Mouse (Mus musculus): Measurements from ENCODE around the gene Map4.

Map4 gene

DNA sequence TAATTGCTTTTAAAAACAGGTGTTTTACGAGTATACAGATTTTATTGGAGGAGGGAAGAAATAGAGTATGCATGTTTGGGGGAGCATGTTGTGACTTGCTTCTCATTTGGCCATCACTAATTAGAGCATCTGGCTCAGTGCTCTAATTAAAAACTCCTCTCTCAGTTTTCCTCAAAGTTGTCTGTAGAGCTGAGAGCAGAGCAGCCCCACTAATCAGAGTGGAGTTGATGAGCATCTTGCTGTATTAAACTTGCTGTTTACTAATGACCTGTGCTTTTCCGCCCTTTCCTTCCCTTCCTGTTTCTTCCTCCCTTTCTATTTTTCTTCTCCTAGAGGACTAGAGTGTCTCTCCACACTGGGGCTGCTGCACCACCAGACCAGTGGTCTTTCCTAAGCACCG lies 71.2 kb downstream of the Map4 start:
- DNase-seq = no peak

DNA sequence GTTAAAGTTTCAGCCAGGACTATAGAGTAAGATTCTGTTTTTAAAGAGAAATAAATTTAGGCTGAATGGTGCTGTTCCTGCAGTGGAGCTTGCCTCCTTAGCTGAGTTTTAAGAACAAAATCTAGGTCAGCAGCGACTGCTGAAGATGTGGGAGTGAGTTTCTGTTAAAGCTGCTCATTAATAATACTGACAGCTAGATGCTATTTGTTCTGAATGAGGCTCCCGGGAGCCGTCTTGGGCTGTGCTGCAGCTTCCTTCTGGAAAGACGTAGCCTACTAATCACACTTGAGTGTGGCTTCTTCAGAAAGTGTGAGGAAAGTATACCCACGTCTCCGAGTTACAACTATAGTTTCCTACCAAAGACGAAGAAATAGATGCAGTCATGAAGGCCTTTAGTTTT lies 88.0 kb downstream of the Map4 start:
- DNase-seq = no peak

DNA sequence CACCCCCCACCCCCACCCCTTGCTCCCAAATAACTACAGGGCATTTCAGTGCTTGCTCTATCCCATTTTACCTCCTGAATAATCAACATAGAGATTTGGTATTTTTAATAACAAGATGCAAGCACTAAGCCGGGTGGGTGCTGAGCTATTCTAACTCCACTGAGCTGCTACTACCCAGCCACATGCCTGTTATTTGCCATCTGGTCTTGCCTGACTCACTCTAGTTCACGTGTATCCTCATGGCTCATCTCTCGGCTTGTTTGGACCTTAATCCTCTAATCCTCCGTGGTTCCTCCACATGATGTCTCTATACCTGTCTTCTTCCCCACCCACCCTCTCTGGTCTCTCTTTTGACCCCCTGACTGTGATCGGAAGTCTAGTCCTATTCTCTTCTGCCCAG lies 89.1 kb downstream of the Map4 start:
- DNase-seq = peak; percentile 37 to 42

DNA sequence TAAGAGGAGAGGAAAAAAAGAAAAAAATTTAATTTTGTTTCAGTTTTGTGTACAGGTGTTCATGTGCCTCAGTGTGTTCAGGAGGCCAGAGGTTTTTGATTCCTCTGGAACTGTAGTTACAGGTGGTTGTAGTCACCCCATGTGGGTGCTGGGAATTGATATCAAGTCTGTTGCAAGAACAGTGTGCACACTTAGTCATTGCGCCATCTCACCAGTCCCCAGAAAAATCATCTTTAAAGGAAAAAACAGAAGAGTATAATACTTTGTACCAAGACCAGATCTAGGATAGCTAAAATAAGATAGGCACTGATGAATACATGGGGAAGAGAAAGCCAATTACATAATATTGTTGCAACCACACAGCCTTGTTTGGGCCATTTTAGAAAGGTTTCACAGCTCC lies 90.2 kb downstream of the Map4 start:
- no peak for DNase-seq

DNA sequence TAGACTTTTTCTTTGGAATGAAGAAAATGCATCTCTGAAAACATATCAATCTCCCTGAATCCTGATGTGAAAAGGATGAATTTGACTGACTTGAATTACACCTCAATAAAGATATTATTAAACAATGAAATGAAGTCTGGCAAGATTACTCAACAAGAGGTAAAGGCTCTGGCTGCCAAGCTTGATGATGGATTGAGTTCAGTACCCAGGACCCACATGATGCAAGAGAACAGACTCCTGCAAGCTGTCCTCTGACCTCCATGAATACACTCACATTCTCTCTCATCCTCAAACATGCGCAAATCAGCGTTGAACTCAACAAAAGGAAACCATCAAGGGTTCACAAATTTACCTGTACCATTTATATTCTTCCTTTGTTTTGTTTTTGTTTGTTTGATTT lies 90.9 kb downstream of the Map4 start:
- DNase-seq = no peak

DNA sequence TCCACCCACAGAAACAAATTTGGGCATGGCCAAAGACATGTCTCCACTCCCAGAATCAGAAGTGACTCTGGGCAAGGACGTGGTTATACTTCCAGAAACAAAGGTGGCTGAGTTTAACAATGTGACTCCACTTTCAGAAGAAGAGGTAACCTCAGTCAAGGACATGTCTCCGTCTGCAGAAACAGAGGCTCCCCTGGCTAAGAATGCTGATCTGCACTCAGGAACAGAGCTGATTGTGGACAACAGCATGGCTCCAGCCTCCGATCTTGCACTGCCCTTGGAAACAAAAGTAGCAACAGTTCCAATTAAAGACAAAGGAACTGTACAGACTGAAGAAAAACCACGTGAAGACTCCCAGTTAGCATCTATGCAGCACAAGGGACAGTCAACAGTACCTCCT lies 103.8 kb downstream of the Map4 start:
- DNase-seq = no peak

DNA sequence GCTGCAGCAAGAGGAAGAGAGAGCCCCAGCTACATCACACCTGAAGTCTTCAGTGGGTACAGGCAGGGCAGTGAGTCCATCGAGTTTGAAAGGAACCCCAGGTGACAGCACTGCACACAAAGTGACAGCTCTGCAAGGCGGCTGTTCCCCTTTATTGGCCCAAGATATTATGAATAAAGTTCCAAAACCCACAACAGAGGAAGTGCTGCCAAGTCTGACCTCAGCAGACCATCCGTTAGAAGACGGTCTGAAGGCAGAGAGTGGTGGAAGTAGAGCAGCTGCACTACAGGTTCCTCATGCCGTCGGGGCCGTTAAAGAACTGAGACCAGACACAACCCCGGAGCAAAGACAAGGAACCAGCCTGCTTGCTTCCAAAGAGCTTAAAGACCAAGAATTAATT lies 106.6 kb downstream of the Map4 start:
- DNase-seq = no peak

DNA sequence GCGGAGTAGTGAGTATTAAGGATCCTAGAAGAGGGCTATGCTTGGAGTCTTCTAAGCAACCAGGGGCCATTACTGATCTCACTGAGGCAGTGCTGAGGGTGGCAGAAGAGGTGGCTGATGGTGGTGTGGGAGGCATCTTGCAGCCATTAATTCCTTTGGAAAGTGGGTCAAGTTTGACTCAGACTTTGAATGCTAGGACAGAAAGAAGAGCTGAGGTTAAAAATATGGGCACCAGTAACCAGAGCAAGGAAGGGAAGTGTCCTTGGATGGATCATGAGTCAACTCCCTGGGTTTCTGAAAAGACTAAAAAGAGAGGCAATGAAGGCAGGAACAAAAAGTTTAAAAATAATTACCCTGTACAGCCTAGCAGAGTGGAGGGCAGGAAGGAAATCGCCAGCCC lies 107.2 kb downstream of the Map4 start:
- DNase-seq = no peak

DNA sequence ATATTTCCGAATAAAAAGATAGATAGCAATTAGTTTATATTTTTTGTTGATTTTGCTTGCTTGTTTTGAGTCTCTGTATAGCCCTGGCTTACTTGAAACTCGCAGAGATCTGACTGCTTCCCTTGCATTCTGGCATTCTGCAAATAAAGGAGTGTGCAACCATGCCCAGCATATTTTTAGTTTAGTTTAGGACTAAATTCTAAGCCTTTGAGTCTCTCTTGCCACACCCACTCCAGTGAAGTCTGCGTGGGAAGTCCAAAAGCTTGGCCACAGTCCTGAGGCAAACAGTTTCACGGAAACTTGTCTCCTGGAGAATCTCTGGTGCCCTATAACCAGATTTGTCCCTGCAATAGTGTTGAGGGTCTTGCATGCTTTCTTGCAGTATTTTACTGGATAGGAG lies 113.1 kb downstream of the Map4 start:
- no peak for DNase-seq

DNA sequence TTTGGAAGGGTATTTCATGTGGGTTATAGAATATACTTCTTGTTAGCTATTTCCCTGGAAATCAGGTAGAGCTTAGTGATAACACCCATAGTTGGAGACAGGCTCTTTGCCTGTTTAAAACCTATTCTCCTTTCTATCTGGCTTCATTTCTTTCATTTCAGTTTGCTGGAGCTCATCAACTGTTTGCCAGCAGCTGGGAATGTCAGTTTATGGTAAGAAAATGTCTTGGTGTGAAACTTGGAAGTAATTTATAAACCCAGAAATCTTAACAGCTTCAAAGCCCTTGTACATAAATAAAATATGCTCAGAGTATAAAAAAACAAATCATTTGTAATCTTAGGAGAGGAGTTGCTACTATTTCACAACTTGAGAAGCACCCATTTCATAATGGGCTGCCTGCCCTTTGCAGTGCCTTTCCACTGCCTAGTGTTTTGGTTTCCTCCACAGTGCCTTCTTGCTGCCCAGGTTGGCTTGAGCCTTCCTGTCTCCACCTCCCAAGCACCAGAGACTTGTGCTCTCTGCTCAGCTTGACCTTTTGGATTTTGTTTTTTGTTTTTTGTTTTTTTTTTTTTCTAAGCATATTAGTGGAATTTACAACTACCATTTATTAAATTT lies 114.6 kb downstream of the Map4 start:
- no peak for DNase-seq

DNA sequence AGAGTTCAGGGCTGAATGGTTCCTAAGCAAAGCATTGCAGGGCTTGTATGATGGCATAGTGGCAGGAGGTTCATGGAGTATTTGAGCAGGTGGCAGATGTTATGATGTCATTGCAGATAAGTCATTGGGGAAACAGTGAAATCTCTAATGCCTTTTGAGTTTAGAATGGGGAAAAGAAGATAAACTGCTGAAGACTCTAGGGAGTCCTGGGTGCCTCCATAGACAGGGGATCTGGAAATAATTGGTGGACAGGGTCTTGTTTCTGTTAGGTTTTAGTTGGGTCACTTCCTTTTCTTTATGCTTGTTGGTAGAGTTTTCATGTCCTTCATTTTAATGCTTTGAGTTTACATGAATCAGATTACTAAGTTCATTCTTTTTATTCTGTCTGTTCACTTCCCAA lies 116.0 kb downstream of the Map4 start:
- no peak for DNase-seq

DNA sequence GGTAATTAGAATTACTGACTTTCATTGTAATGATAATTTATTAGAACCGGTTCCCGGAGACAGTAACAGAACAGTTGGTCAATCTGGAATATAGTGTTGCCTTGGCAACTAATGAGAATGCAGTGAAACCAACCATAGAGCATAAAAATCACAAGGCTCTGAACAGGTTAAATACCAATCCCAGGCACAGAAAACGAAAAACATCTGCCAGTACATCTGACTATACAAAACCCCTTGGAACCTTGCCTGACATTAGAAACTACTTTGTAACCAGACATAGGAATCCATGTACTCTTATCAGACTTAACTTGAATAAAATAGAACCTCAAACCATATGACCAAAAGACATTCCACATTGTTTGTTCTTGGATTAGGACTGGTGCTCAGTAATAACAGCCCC lies 116.6 kb downstream of the Map4 start:
- DNase-seq = no peak

DNA sequence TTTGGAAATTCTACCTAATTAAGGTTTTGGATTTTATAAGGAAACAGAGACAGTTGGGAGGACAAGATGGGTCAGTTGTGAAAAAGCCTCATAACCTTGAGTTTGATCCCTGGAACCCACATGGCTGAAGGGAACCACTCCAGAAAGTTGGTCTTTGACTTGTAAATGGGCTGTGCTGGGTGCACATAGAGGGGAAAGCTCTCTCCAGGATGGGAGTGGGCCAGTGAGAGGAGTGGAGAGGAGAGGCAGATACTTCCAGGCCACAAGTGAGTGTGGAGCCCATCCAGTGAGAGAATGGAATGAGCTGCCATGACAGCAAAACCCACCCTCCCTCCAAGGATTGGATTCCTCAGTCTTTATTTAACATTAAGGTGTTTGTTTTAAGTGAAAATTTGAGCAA lies 119.9 kb downstream of the Map4 start:
- DNase-seq = peak; percentile 25 to 30

DNA sequence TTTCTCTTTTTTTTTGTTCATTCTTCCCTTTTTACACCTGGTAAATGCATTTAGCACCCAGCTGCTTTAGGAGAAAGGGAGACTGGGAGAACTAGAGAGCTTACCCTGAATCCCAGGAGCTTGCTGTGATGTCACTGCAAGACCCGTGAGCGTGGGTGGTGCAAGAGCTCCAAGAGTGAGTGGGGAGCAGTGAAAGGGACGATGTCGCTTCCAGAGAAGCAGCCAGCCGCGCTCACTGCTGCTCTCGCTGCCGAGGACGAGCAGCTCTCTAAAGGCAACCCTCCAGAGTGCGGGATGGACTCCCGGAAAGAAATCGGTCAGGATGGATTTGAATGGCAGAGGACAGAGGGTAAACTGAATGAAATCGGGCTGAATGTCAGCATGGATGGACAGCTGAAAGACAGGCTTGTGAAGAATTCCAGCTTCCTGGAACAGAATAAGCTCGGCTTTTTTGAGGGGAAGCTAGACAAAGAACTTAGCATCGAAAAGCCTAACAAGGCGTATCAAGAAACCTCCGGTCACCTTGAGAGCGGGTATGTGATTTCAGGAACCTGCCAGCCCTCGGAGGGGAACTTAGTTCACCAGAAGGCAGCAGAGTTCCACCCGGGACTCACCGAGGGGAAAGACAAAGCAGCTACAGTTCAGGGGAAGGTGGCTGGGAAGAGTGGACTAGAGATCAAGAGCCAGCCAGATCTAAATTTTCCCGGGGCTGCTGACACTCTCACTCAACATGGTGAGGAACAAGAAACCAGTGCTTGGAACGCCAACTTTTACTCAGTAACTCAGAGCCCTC lies 120.8 kb downstream of the Map4 start:
- DNase-seq = peak; percentile 79 to 80

DNA sequence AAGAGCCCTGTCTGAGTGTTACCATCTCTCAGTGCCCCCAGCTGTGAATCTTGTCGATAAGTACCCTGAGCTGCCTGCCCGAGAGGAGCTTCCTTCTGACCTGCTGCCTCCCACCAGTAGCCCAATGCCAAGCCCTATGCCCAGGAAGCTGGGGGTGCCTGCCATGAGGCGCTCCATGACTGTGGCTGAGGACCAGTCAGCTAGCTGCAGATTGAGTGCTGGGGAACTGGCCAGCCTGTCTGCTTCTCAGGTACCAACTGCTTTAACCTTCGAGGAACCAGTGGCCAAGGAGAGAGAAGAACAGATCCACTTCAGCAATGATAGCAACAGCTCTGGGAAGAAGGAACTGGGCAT lies 121.7 kb downstream of the Map4 start:
- peak; percentile 75 to 76 for DNase-seq

DNA sequence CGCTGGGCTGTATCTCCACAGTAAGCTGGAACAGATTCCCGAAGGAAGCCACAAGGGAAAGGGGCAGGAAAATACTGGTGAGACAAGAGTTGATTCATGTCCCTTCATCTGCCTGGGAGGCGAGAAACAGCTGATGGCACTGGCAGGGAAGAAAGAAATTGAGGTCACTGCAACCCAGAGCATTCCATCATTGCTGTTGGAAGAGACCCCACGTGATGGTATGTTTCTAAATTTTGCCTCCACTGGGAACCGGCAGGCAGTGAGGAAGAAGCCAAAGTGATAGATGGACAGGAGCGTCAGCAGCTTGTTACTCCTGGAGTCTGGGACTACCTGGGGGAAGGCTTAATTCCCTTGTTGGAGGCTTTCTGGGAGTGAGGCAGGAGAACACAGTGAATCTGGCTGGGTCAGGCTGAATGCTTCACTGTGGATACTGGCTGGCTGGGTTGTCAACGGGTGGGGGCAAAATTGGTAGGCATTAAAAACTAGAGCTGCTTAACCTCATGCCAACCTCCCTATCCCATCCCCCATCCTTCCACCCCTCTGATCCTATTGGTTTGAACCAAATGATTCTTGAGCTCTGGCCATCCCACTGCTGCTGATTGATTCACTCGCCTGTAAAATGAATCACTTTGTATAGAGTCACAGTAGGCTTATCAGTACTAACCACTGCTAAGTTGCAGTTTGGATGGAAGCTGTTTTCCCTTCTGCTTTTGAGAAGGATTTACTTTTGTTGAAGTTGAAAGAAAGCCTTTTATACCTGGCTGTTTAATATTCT lies 122.2 kb downstream of the Map4 start:
- DNase-seq = peak; percentile 85 to 87

DNA sequence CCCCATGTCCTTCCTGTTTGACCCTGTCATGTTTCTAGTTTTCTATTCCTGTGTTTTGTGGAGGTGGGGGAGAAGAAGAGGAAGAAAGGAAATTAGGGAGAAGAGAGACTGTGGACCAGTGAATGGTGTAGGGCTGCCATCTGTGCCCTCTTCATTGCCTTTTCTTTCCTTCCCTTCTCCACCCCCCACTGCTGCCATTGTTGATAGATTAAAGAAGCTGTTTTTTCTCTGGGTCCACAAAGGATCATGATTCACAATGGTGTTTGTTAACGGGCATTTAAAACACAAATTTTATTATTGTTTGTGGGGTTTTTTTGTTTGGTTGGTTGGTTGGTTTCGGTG lies 122.8 kb downstream of the Map4 start:
- peak; percentile 48 to 53 for DNase-seq

DNA sequence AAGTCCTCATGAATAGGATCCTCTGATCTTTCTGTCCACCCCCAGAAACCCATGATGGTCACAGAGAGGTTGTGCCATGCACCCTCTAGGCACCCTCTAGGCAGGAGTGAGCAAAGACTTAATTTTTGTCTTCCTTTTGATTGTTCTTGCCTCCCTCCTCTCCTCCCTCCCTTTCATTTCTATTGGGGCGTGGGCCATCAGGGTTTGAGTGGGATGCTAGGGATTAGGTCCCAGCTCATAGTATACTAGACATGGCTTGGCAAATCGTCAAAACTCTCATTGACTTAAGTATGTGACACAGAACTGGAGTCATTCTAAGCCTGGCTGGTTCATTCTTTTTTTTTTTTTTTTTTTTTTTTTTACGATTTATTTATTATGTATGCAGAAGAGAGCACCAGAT lies 123.5 kb downstream of the Map4 start:
- peak; percentile 24 to 47 for DNase-seq

DNA sequence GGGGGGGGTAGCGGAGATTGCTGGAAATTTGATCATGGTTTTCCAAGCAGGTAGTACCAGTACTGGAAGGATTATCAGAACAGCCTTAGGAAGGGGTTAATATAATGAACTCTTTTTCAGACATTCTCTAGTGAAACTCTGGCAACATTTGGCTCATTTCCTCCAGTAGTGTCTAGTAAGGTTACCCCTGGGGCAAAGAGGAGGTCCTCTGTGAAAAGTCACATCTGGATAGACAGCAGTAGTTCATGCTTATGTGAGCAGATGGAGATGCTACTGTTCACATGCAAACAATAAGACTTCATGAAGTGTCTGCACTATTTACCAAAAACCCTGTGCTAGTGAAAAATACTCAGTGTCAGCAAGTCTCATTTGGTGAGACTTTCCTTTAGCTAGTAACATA lies 125.9 kb downstream of the Map4 start:
- no peak for DNase-seq

DNA sequence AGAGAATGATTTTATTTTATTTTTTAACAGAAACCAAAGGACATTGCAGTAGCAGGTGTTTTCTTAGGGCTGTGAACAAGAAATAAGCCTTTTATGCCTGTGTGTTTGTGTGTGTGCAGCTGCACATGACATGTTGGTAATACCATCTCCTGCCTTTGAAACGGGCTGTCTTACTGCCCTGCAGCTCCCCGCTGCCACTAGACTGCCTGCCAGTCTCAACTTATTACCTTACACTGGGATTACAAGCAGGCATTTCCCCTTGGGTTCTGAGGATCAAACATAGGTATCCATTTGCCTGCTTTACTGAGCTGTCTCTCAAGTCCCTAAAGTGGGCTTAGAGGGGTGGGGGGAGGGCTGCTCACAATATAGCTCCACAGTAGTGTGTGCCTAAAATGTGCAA lies 129.5 kb downstream of the Map4 start:
- no peak for DNase-seq

DNA sequence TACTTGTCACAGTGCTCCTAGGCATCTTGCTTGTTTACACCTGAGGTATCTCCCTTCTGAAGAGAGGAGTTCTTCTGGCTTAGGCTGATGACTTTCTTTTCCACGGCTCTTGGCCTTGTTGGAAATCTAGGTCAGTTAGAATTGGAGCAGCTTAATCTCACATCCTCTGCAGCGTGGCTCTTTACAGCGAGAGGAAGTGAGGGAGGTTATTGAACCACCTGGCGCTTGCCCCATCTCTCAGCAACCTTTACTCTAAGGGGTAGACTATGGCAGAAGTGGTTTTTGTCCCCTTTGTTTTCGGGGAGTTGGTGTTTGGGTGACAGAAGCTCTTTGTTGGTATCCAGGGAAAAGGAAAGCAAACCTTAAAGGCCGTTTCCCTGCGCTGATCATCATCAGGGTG lies 131.1 kb downstream of the Map4 start:
- no peak for DNase-seq

DNA sequence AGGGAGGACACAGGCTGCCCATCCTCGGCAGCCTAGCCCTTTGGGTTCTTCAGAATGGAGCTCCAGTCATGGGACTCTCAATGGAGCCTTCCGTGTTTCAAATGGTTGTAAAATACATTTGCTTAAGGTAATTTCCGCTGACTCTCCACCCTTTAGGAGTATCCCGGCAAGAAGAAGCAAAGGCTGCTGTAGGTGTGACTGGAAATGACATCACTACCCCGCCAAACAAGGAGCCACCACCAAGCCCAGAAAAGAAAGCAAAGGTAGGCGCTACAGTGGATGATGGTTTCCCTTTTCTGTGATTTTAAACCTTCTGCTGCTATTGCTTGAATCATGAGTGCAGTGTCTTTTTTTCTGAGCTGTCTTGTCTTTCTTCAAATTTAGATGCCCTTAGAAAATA lies 131.6 kb downstream of the Map4 start:
- DNase-seq = no peak

DNA sequence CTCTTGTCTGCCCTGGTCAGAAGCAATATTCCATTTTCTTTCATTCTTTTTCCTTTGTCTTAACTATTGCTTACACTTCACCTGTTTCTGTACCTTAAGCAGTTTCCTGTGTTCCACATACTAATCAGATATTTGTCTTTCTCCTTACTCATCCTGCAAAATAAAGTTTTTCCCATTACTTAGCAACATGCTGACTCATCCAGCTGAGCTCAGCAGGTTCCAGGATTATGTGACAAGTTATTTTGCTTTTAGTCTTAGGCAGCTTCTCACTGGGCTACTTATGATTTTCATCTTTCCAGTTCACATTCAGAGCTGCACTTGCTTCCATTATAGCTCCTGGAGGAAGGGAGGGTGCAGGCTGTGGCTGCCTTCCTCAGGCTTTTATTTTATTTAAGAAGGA lies 133.4 kb downstream of the Map4 start:
- no peak for DNase-seq

DNA sequence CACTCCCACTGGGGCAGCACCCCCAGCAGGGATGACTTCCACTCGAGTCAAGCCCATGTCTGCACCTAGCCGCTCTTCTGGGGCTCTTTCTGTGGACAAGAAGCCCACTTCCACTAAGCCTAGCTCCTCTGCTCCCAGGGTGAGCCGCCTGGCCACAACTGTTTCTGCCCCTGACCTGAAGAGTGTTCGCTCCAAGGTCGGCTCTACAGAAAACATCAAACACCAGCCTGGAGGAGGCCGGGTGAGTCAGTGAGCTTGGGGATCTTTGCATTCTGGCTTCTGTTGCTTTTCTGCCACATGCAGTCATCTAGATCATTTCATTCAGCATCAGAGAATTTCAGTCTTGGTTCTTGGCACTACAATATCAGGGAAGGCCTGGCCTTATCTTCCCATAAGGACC lies 137.5 kb downstream of the Map4 start:
- no peak for DNase-seq

Data from cerebellum, postnatal 14 days (tissue).